Mouse (Mus musculus) MEL (cell line): ENCODE data around the gene Slc5a2. TPM values are rescaled to one million over a fixed set of nuclear protein-coding genes. Genes with fewer than 3 reads are reported as not detected.

Experiments
- DNase-seq: peaks from one replicate; pipeline ENCODE4 v3.0.0; 2011; ENCODE audit warnings: low read depth, low spot score
- H3K27ac ChIP-seq: 2 replicates; pipeline ENCODE4 v1.5.1; 2012; ENCODE audit warnings: low read depth, mild to moderate bottlenecking, control low read depth, low read length, moderate library complexity; ENCODE audit not compliant: control insufficient read depth
- H3K27me3 ChIP-seq, 2 experiments: fragments of 150-350 bp in 1 of 2; sonication (generic) in 1 of 2; 2 replicates each; pipeline ENCODE4 v1.6.1; 2012; ENCODE audit warnings: low read length in 2 of 2, mild to moderate bottlenecking in 2 of 2, improper control_type of control experiment in 1 of 2, moderate library complexity in 1 of 2; ENCODE audit not compliant: insufficient read depth in 2 of 2, control insufficient read depth in 1 of 2
- H3K36me3 ChIP-seq, 2 experiments: 2 replicates each; pipeline ENCODE4 v1.6.1; 2012 to 2014; ENCODE audit warnings: low read length in 2 of 2, improper control_type of control experiment in 1 of 2, inconsistent platforms in 1 of 2, mild to moderate bottlenecking in 1 of 2; ENCODE audit not compliant: insufficient read depth in 2 of 2, control insufficient read depth in 1 of 2
- H3K4me1 ChIP-seq, 2 experiments: fragments of 150-350 bp in 1 of 2; sonication (generic) in 1 of 2; 2 replicates each; pipeline ENCODE4 v1.6.1; 2012; ENCODE audit warnings: low read length in 2 of 2, improper control_type of control experiment in 1 of 2, mild to moderate bottlenecking in 1 of 2; ENCODE audit not compliant: insufficient read depth in 2 of 2, control insufficient read depth in 1 of 2
- H3K4me3 ChIP-seq, 2 experiments: fragments of 150-350 bp in 1 of 2; sonication (generic) in 1 of 2; 2 replicates each; pipeline ENCODE4 v1.5.1; 2012; ENCODE audit warnings: low read depth in 2 of 2, low read length in 2 of 2, mild to moderate bottlenecking in 2 of 2, moderate library complexity in 2 of 2, control low read depth in 1 of 2, improper control_type of control experiment in 1 of 2; ENCODE audit not compliant: control insufficient read depth in 1 of 2, insufficient read depth in 1 of 2
- H3K79me2 ChIP-seq: 2 replicates; pipeline ENCODE4 v1.6.1; 2012; ENCODE audit warnings: mild to moderate bottlenecking, low read length, moderate library complexity; ENCODE audit not compliant: control insufficient read depth, poor library complexity, insufficient read depth
- H3K9ac ChIP-seq: 2 replicates; pipeline ENCODE4 v1.6.1; 2012; ENCODE audit warnings: low read depth, mild to moderate bottlenecking, control low read depth, low read length, moderate library complexity; ENCODE audit not compliant: control insufficient read depth, poor library complexity, severe bottlenecking
- H3K9me3 ChIP-seq: fragments of 150-350 bp; sonication (generic); replicated peaks from 2 replicates; pipeline ENCODE4 v1.6.1; 2012; ENCODE audit warnings: mild to moderate bottlenecking, low read length, improper control_type of control experiment, moderate library complexity; ENCODE audit not compliant: insufficient read depth
- CHD1 ChIP-seq: IDR thresholded peaks from 2 replicates; pipeline ENCODE4 v1.6.1; 2012; ENCODE audit warnings: low read depth, mild to moderate bottlenecking, inconsistent platforms, low read length, improper control_type of control experiment
- CTCF ChIP-seq, 3 experiments: IDR thresholded peaks in 2 of 3; conservative IDR thresholded peaks in 1 of 3; 2 replicates each; pipeline ENCODE4 v1.5.1; 2011 to 2012; ENCODE audit warnings: low read length in 3 of 3, low read depth in 2 of 3, mild to moderate bottlenecking in 2 of 3, improper control_type of control experiment in 1 of 3, inconsistent platforms in 1 of 3, mixed read lengths in 1 of 3, moderate library complexity in 1 of 3; ENCODE audit not compliant: control insufficient read depth in 1 of 3, insufficient read depth in 1 of 3, poor library complexity in 1 of 3, severe bottlenecking in 1 of 3
- ELF1 ChIP-seq: IDR thresholded peaks from 2 replicates; pipeline ENCODE4 v1.6.1; 2014; ENCODE audit warnings: low read depth, mild to moderate bottlenecking, inconsistent platforms, low read length, improper control_type of control experiment, moderate library complexity
- EP300 ChIP-seq, 2 experiments: IDR thresholded peaks; 2 replicates each; pipeline ENCODE4 v1.6.1; 2011; ENCODE audit warnings: improper control_type of control experiment in 2 of 2, low read length in 2 of 2, low read depth in 1 of 2, mild to moderate bottlenecking in 1 of 2
- ETS1 ChIP-seq: IDR thresholded peaks from 2 replicates; pipeline ENCODE4 v1.6.1; 2012; ENCODE audit warnings: low read depth, mild to moderate bottlenecking, inconsistent platforms, low read length, improper control_type of control experiment, moderate library complexity
- GABPA ChIP-seq: IDR thresholded peaks from 2 replicates; pipeline ENCODE4 v1.6.1; 2012; ENCODE audit warnings: low read depth, mild to moderate bottlenecking, inconsistent platforms, low read length, improper control_type of control experiment, moderate library complexity
- GATA1 ChIP-seq: IDR thresholded peaks from 2 replicates; pipeline ENCODE4 v1.6.1; 2011; ENCODE audit warnings: low read depth, low read length, improper control_type of control experiment
- MAFK ChIP-seq: IDR thresholded peaks from 2 replicates; pipeline ENCODE4 v1.6.1; 2011; ENCODE audit warnings: low read depth, mild to moderate bottlenecking, low read length, improper control_type of control experiment, borderline replicate concordance
- MAX ChIP-seq: IDR thresholded peaks from 2 replicates; pipeline ENCODE4 v1.6.1; 2011; ENCODE audit warnings: low read length, improper control_type of control experiment
- MAZ ChIP-seq: IDR thresholded peaks from 2 replicates; pipeline ENCODE4 v1.6.1; 2012; ENCODE audit warnings: low read depth, mild to moderate bottlenecking, inconsistent platforms, low read length, improper control_type of control experiment
- MXI1 ChIP-seq: IDR thresholded peaks from 2 replicates; pipeline ENCODE4 v1.6.1; 2011; ENCODE audit warnings: mild to moderate bottlenecking, low read depth, low read length, improper control_type of control experiment
- POLR2A ChIP-seq, 2 experiments: IDR thresholded peaks; 2 replicates each; pipeline ENCODE4 v1.6.1; 2011 to 2012; ENCODE audit warnings: low read length in 2 of 2, mild to moderate bottlenecking in 2 of 2, control low read depth in 1 of 2, improper control_type of control experiment in 1 of 2, low read depth in 1 of 2, moderate library complexity in 1 of 2; ENCODE audit not compliant: control insufficient read depth in 1 of 2, insufficient read depth in 1 of 2, poor library complexity in 1 of 2
- RAD21 ChIP-seq: IDR thresholded peaks from 2 replicates; pipeline ENCODE4 v1.6.1; 2011; ENCODE audit warnings: mild to moderate bottlenecking, low read depth, low read length, improper control_type of control experiment
- RCOR1 ChIP-seq: IDR thresholded peaks from 2 replicates; pipeline ENCODE4 v1.6.1; 2012; ENCODE audit warnings: low read depth, mild to moderate bottlenecking, inconsistent platforms, low read length, improper control_type of control experiment
- SIN3A ChIP-seq: IDR thresholded peaks from 2 replicates; pipeline ENCODE4 v1.6.1; 2012; ENCODE audit warnings: low read length, improper control_type of control experiment, inconsistent platforms
- SMC3 ChIP-seq: IDR thresholded peaks from 2 replicates; pipeline ENCODE4 v1.6.1; 2011; ENCODE audit warnings: low read depth, low read length, improper control_type of control experiment
- TBP ChIP-seq: IDR thresholded peaks from 2 replicates; pipeline ENCODE4 v1.8.0; 2011; ENCODE audit warnings: low read depth, low read length, improper control_type of control experiment
- UBTF ChIP-seq: IDR thresholded peaks from 2 replicates; pipeline ENCODE4 v1.6.1; 2012; ENCODE audit warnings: low read depth, mild to moderate bottlenecking, inconsistent platforms, low read length, improper control_type of control experiment, moderate library complexity, borderline replicate concordance; ENCODE audit not compliant: insufficient read depth
- ZC3H11A ChIP-seq: IDR thresholded peaks from 2 replicates; pipeline ENCODE4 v1.6.1; 2012; ENCODE audit warnings: low read depth, mild to moderate bottlenecking, inconsistent platforms, low read length, improper control_type of control experiment
- ZMIZ1 ChIP-seq: IDR thresholded peaks from 2 replicates; pipeline ENCODE4 v1.6.1; 2012; ENCODE audit warnings: low read depth, mild to moderate bottlenecking, inconsistent platforms, low read length, improper control_type of control experiment, moderate library complexity
- ZNF384 ChIP-seq: IDR thresholded peaks from 2 replicates; pipeline ENCODE4 v1.6.1; 2012; ENCODE audit warnings: low read depth, mild to moderate bottlenecking, inconsistent platforms, low read length, improper control_type of control experiment
- polyA plus RNA-seq, 2 experiments: library from polyadenylated mRNA; stranded (reverse) in 1 of 2; unstranded in 1 of 2; fragments of >175 nt in 1 of 2; fragments of >200 nt in 1 of 2; gene quantifications; 2 replicates each; pipeline versions ENCODE4 v1.2.1 to v1.2.4; 2012; ENCODE audit warnings: low replicate concordance in 2 of 2, low read depth in 1 of 2; ENCODE audit not compliant: insufficient read length in 2 of 2, insufficient read depth in 1 of 2, missing spikeins in 1 of 2
- total RNA-seq: library from RNA; depleted of rRNA; stranded (reverse); fragments of 300-350 nt; gene quantifications from 2 replicates; pipeline ENCODE4 v1.2.3, GENCODE M21; 2012

The Slc5a2 gene
- total and polyA plus RNA-seq, 3 experiments = 0.25 to 0.58 TPM; not detected in 1

DNA sequence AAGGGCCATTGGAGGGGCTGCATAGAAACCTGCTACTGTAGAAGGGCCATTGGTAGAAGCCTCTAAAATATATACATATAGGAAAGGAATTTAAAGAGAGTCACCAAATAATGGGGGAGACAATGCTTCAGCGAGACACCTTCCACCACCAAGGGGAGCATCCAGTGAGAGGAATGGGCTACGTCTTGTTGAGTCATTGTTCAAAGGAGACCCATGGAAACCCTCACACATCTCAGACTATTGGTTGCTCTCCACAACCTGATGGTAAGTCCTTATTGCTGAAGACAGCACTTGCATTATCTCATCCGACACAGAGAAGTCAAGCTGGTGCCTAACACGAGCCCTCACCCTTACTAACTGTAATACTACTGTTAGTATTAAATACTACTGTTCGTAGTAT, 9.7 kb upstream of the Slc5a2 start:
- no peak overlapping the region for H3K27ac ChIP-seq
- H3K4me1 ChIP-seq = peaks cover 9 to 12% of the 10 kb centered on the region in 2 experiments
- TF ChIP-seq ELF1 = no peak
- no peak for TF ChIP-seq MXI1
- TF ChIP-seq RAD21 = no peak
- no peak for TF ChIP-seq TBP
- TF ChIP-seq GABPA = no peak
- no peak for TF ChIP-seq GATA1
- no peak for TF ChIP-seq POLR2A (IDR thresholded peaks at IDR 0.05; ENCODE audit: control insufficient read depth in 1 of 2, insufficient read depth in 1 of 2, low read depth in 1 of 2, low read length in 2 of 2, poor library complexity in 1 of 2)
- no peak for TF ChIP-seq MAX
- TF ChIP-seq ZC3H11A = no peak
- TF ChIP-seq ZMIZ1 = no peak
- H3K9ac ChIP-seq = no peak overlapping the region
- no peak for DNase-seq
- H3K4me3 ChIP-seq = no peak overlapping the region
- H3K36me3 ChIP-seq = peaks cover 0 to 4% of the 10 kb centered on the region in 2 experiments; a peak in 2 of 4 replicates
- no peaks in the 10 kb centered on the region; a peak in 1 of 4 replicates for H3K27me3 ChIP-seq
- H3K9me3 ChIP-seq = no peaks in the 10 kb centered on the region
- no peaks in the 10 kb centered on the region for H3K79me2 ChIP-seq

DNA sequence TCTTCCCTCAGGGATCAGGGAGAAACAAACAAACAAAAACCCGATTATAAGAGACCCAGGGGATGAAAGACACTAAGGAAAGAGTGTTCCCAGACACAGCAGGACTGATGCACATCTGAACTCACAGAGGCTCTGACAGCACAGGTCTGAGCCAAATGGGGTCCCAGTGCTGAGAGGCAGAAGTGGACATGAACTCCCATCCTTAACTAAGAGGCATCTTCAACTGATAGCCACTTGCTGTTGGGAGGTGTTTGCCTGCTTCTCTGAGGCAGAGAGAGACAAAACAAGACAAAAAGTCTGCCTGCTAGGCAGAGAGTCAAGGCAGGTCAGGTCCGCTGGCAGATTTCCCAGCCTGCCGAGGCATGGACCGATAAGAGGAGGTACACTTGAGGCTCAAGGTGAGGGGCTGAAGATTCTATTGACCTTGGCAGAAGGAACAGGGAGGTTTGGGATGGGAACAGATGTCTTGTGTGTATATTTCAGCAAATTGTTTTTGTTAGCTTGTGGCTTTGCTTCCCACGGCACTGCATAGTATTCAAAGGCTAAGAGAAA, 8.6 kb upstream of the Slc5a2 start:
- Histone ChIP-seq H3K4me1 (peaks cover 9 to 12% of the 10 kb centered on the region in 2 experiments), H3K36me3 (peaks cover 0 to 4% of the 10 kb centered on the region in 2 experiments; a peak in 2 of 4 replicates), H3K4me3 (no peak overlapping the region), H3K9me3 (no peaks in the 10 kb centered on the region), H3K9ac (no peak overlapping the region), H3K79me2 (no peaks in the 10 kb centered on the region)
- no peak for TF ChIP-seq MXI1
- peak; percentile 55 for TF ChIP-seq GATA1
- peak; percentile 34 to 45 for TF ChIP-seq EP300 (IDR thresholded peaks at IDR 0.05; ENCODE audit: low read depth in 1 of 2, low read length in 2 of 2)
- no peak for TF ChIP-seq MAZ
- peak; percentile 27; the same call in 1 of the 2 replicates for TF ChIP-seq ETS1
- TF ChIP-seq, all 39 proteins: peak for 3
- Histone ChIP-seq H3K27me3 (no peaks in the 10 kb centered on the region; a peak in 1 of 4 replicates), H3K27ac (no peak overlapping the region)
- DNase-seq = peak; percentile 62

GRCm38 (mm10) chr7:128266056-128266455, 599 bp downstream of the Slc5a2 start:
- Histone ChIP-seq H3K4me3 (no peak overlapping the region), H3K36me3 (peaks cover 0 to 2% of the 10 kb centered on the region in 2 experiments; a peak in 1 of 4 replicates), H3K9me3 (no peaks in the 10 kb centered on the region), H3K27ac (no peak overlapping the region)
- no peak for DNase-seq
- TF ChIP-seq MAFK (no peak), SIN3A (no peak), RCOR1 (no peak), CHD1 (no peak), ETS1 (no peak), ZC3H11A (no peak), ZNF384 (no peak), SMC3 (no peak), CTCF (IDR thresholded peaks at IDR 0.05 in 2 of 3, conservative IDR thresholded peaks at IDR 0.05 in 1 of 3; ENCODE audit: control insufficient read depth in 1 of 3, insufficient read depth in 1 of 3, low read depth in 2 of 3, low read length in 3 of 3, poor library complexity in 1 of 3, severe bottlenecking in 1 of 3) (no peak), UBTF (no peak), RAD21 (no peak)
- TF ChIP-seq, all 39 proteins: peak for 0
- Histone ChIP-seq H3K79me2 (no peaks in the 10 kb centered on the region), H3K4me1 (peaks cover 0 to 11% of the 10 kb centered on the region in 2 experiments; a peak in 3 of 4 replicates), H3K27me3 (peaks cover 0 to 3% of the 10 kb centered on the region in 2 experiments; a peak in 2 of 4 replicates), H3K9ac (no peak overlapping the region)
